Mouse (Mus musculus) stomach, postnatal 0 days (tissue): ENCODE data around the gene Zfp593.

Experiments used
- CTCF ChIP-seq: IDR thresholded peaks from 2 replicates; pipeline ENCODE4 v1.5.1; 2016; ENCODE audit warnings: antibody characterized with exemption, low read depth, mild to moderate bottlenecking, moderate library complexity
- EP300 ChIP-seq: optimal IDR thresholded peaks from 2 replicates; pipeline ENCODE3; 2016; ENCODE audit warnings: antibody characterized with exemption

DNA sequence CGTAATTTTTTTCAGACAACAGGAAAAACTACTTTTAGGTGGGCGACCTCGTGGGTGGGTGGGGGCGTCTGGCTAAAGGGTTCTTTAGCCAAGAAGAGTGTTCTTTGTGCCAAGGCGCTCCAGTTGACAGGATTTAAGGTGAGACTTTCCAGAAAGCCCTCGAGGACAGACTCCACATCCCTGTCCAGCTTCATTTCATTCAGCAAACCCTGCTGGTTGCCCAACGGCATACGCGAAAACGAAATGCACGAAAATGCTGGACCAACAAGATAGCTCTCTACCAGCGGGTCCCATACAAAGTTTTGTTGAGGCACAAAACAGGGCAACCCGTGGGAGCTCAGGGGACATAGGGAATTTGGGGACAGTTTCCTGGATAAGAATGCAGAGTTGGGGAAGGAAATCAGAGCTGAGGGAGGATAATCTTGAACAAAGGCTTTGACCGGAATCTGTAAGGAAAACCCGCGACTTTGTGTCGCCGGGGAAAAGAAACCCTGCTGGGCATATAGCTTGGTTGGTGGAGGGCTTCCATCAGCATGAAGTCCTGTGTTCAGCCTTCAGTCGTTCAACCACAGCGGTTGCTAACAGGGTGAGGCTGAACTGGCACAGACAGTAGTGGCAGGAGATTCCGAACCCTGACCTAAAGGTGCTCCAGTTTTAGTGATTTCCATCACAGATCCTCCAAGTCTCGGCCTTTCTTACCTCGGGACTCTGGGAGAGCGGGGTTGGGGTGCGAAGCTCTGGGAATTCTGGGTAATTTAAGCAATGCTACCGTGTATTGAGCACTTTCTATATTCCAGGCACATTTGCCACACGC, 4.9 kb upstream of the Zfp593 start:
- TF ChIP-seq CTCF (no peak), EP300 (no peak)
